Mouse (Mus musculus) liver, embryonic 14.5 days (tissue): Measurements from ENCODE around the gene Tceal3. TPM values are rescaled to one million over a fixed set of nuclear protein-coding genes. Genes with fewer than 3 reads are reported as not detected.
"Not testable (repeated sequence)": the region's sequence is repeated elsewhere in the genome, so short reads cannot be mapped to it uniquely, and the experiment has no call there.

Experiments used
- ATAC-seq: fragments of 200-750 bp; cut with Nextera tagmentation; 2 replicates; pipeline ENCODE4 v1.8.0; 2017; ENCODE audit warnings: moderate number of reproducible peaks, mild to moderate bottlenecking, moderate library complexity; ENCODE audit not compliant: insufficient read depth
- DNase-seq, 3 experiments: peaks; one replicate each; pipeline ENCODE4 v3.0.0-alpha.2; 2012 to 2013; ENCODE audit warnings: low read depth in 3 of 3, low spot score in 3 of 3
- H3K27ac ChIP-seq: fragments of 300-500 bp; sonication (generic); 2 replicates; pipeline ENCODE4 v1.5.1; 2014; ENCODE audit warnings: moderate library complexity, mild to moderate bottlenecking, control low read depth, inconsistent platforms
- H3K27me3 ChIP-seq: fragments of 300-500 bp; sonication (generic); 2 replicates; pipeline ENCODE4 v1.6.1; 2014; ENCODE audit warnings: mild to moderate bottlenecking, low read length, moderate library complexity; ENCODE audit not compliant: control insufficient read depth, insufficient read depth
- H3K36me3 ChIP-seq: fragments of 300-500 bp; sonication (generic); replicated peaks from 2 replicates; pipeline ENCODE4 v1.6.1; 2014; ENCODE audit warnings: low read depth; ENCODE audit not compliant: control insufficient read depth, insufficient read depth
- H3K4me1 ChIP-seq, 2 experiments: fragments of 200-500 bp in 1 of 2; fragments of 300-500 bp in 1 of 2; sonication (generic) in 1 of 2; replicated peaks; 2 replicates each; pipeline ENCODE4 v1.6.1; 2012 to 2014; ENCODE audit warnings: antibody characterized with exemption in 1 of 2, inconsistent platforms in 1 of 2, low read length in 1 of 2; ENCODE audit not compliant: control insufficient read depth in 2 of 2, insufficient read depth in 2 of 2
- H3K4me2 ChIP-seq: fragments of 300-500 bp; sonication (generic); 2 replicates; pipeline ENCODE4 v1.6.1; 2014; ENCODE audit warnings: low read depth, mild to moderate bottlenecking, control low read depth, moderate library complexity
- H3K4me3 ChIP-seq, 2 experiments: fragments of 200-500 bp in 1 of 2; fragments of 300-500 bp in 1 of 2; sonication (generic) in 1 of 2; 2 replicates each; pipeline ENCODE4 v1.5.1; 2012 to 2014; ENCODE audit warnings: low read depth in 2 of 2, low read length in 2 of 2, mild to moderate bottlenecking in 2 of 2, control low read depth in 1 of 2, inconsistent platforms in 1 of 2, moderate library complexity in 1 of 2; ENCODE audit not compliant: insufficient read depth in 1 of 2
- H3K9ac ChIP-seq: fragments of 300-500 bp; sonication (generic); replicated peaks from 2 replicates; pipeline ENCODE4 v1.6.1; 2014; ENCODE audit warnings: mild to moderate bottlenecking, control low read depth, moderate library complexity
- H3K9me3 ChIP-seq: fragments of 300-500 bp; sonication (generic); 2 replicates; pipeline ENCODE4 v1.6.1; 2016; ENCODE audit warnings: low read length, mixed read lengths; ENCODE audit not compliant: control insufficient read depth
- CTCF ChIP-seq: IDR thresholded peaks from 2 replicates; pipeline ENCODE4 v1.5.1; 2016; ENCODE audit warnings: antibody characterized with exemption, low read depth, control low read depth
- EP300 ChIP-seq: IDR thresholded peaks from 2 replicates; pipeline ENCODE4 v1.6.1; 2016; ENCODE audit warnings: antibody characterized with exemption, low read depth
- WGBS: fragments of 180-500 bp; shearing (Covaris S2); extraction: QIAGEN DNeasy Blood & Tissue Kit; methylation state at CpG from one replicate; pipeline ENCODE4 v1.1.7; 2014; ENCODE audit not compliant: insufficient replicate concordance; 5-methylcytosine and 5-hydroxymethylcytosine counted together
- polyA plus RNA-seq, 2 experiments: library from polyadenylated mRNA; depleted of rRNA in 1 of 2; stranded (reverse) in 1 of 2; unstranded in 1 of 2; fragments of >200 nt; fragmentation: Nextera tagmentation in 1 of 2; extraction: Ambion mirVana in 1 of 2; gene quantifications; 2 replicates each; pipeline versions ENCODE4 v1.2.1 to v1.2.3; 2012 to 2014

Gene Tceal3
- polyA plus RNA-seq (2012; rRNA removed): 0.09 and 0.21 TPM in 2 replicates
- polyA plus RNA-seq (2014; fragmentation: Nextera tagmentation; extraction: Ambion mirVana): 0.11 TPM in 1 of 2 replicates, not detected in the other

DNA sequence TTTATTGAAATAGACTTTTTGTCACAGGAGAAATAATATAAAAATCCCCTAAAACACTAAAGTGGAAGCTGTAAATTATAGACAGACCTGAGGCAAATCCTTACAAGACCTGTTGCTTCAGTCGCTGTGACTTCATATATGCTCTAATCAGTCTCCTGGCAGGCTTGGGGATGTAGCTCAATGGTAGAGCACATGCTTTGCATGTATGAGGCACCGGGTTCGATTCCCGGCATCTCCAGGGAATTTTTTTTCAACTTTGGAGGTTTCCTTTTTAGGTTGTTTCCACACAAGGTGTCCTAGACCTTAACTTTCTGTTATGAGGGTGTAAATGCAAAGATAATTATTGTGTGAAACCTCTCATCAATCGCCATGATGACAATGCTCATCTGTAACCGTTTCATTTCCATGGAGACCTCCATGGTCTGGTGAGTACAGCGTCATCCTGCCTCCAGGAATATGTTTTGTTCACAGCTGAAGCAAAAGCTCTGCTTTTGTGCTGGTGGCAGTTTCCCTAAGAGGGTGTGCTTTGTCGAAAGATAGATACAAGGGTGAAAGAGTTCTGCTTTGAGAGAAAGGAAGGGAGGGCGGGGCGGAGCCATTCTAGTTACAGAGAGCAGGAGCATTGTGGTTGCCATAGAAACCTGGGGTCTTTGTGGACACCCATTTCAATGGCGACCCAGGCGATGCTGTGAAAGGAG is at the start of gene Tceal3:
Gene Tceal3, plus strand, starts transcription at position 644 of the 698 bp plus-strand sequence.
- Histone ChIP-seq H3K4me2 (no peak within 1 kb of the TSS), H3K36me3 (no peaks in the 10 kb centered on the region), H3K9ac (no peak within 1 kb of the TSS), H3K4me3 (no peak within 1 kb of the TSS), H3K27ac (no peak within 1 kb of the TSS), H3K9me3 (no peaks in the 10 kb centered on the region), H3K4me1 (no peaks in the 10 kb centered on the region), H3K27me3 (no peaks in the 10 kb centered on the region)
- WGBS: 44% methylated on average over 12 of the region's 12 CpGs
- ATAC-seq (no peak), DNase-seq (no peak)
- TF ChIP-seq CTCF: no peak
- TF ChIP-seq EP300: no peak

DNA sequence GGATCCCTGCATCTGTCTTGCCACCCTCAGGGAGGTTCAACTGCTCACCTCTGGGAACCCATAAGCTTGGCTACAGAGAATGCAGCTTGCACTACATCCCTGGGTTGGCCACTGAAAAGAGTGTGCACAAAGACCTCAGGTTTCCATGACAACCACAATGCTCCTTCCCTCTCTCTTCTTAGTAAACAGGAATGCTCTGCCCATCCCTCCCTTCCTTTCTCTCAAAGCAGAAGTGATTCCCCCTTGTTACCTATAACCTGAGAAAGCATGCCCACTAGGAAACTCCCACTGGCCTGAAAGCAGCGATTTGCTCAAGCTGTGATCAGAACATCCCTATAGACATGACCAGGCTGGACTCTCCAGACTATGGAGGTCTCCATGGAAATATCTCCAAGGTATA is 46.7 kb upstream of the Tceal3 start, which contains the start of gene Kir3dl2:
Gene Kir3dl2, minus strand, starts transcription at position 101 of the 400 bp plus-strand sequence.
- not testable (repeated sequence) for H3K4me2 ChIP-seq, ATAC-seq, DNase-seq, H3K27ac ChIP-seq, H3K9ac ChIP-seq, H3K36me3 ChIP-seq, H3K9me3 ChIP-seq, H3K4me3 ChIP-seq, H3K27me3 ChIP-seq, H3K4me1 ChIP-seq
- 52% methylated on average over 1 of the region's 1 CpGs for WGBS

DNA sequence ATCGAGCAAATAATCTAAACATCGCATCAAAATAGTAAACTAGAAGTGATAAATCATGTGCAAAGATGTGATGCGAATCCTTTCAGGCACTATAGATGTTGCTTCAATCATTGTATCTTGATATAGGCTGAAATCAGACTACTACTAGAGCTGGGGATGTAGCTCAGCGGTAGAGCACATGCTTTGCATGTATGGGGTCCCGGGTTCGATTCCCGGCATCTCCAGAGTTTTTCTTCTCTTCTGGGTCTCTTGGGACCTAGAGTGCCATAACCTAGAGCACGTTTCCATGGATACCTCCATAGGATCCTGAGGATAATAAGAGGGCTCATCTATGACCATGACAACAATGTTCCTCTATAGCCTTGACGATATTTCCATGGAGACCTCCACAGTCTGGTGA is 21.5 kb upstream of the Tceal3 start:
- not testable (repeated sequence) for H3K27ac ChIP-seq, ATAC-seq, H3K27me3 ChIP-seq, H3K9me3 ChIP-seq, H3K4me2 ChIP-seq, H3K9ac ChIP-seq, DNase-seq, H3K4me1 ChIP-seq, H3K36me3 ChIP-seq, H3K4me3 ChIP-seq
- WGBS: 73% methylated on average over 9 of the region's 9 CpGs

DNA sequence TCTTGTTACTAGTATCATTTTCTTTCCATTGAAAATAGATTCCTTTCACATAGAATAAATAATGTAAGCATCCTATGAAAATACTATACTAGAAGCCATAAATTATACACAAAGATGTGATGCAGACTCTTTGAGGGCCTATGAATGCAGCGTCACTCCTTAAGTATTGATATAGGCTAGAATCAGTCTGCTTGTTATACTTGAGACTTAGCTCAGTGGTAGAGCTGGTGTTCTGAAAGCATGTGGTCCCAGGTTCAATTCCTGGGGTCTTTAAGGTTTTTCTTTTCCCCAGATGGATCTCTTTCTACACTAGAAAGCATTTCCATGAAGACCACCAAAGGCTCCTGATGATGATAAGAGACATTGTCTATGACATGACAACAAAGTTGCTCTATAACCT is 6.0 kb upstream of the Tceal3 start:
- no peak for DNase-seq
- H3K9me3 ChIP-seq: no peaks in the 10 kb centered on the region

DNA sequence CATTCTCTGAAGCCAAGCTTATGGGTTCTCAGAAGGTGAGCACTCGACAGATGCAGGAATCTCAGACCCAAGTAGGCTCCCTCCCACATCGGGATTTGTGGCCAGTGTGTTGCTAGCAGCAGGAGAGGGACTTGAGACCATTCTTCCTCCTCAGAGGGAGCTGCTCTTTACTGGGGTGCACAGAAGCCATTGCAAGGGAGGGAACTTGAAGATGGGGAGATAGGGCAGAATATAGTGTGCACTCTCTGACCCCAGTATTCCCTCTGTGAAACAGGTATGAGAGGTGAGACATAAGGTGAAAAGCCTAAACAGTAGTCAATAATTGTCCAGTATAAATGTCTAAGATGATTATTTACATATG is 235 bp downstream of the Tceal3 start:
- no peak for ATAC-seq
- Histone ChIP-seq H3K36me3 (no peaks in the 10 kb centered on the region), H3K9ac (no peak overlapping the region), H3K27me3 (no peaks in the 10 kb centered on the region), H3K4me2 (no peak overlapping the region), H3K27ac (no peak overlapping the region), H3K4me3 (no peak overlapping the region), H3K9me3 (no peaks in the 10 kb centered on the region), H3K4me1 (no peaks in the 10 kb centered on the region)
- no peak for DNase-seq
- WGBS: 22% methylated on average over 2 of the region's 2 CpGs
- TF ChIP-seq CTCF (no peak), EP300 (no peak)

More for the DNA sequence above, 6.0 kb upstream of the Tceal3 start:
- H3K27me3 ChIP-seq: no peaks in the 10 kb centered on the region
- H3K36me3 ChIP-seq: no peaks in the 10 kb centered on the region
- H3K4me2 ChIP-seq: no peak overlapping the region
- no peaks in the 10 kb centered on the region for H3K4me1 ChIP-seq
- no peak overlapping the region for H3K27ac ChIP-seq
- no peak for TF ChIP-seq EP300
- no peak for TF ChIP-seq CTCF
- WGBS: 65% methylated on average over 1 of the region's 1 CpGs
- no peak for ATAC-seq
- H3K4me3 ChIP-seq: no peak overlapping the region
- no peak overlapping the region for H3K9ac ChIP-seq
